Mouse (Mus musculus) neutrophil, adult 5-6 weeks (primary cell): Measurements from ENCODE around the gene Elane. TPM values are rescaled to one million over a fixed set of nuclear protein-coding genes. Genes with fewer than 3 reads are reported as not detected.

ENCODE experiments used
- ATAC-seq: fragments of 151-379, 151-347 bp; 2 replicates; pipeline ENCODE4 v1.8.0; 2017; ENCODE audit warnings: mild to moderate bottlenecking, moderate TSS enrichment; ENCODE audit not compliant: insufficient number of reproducible peaks, poor library complexity, low FRiP score, severe bottlenecking; ENCODE audit errors: extremely low read depth
- total RNA-seq: library from RNA; stranded (forward); fragments of 200-1000 nt; gene quantifications from 2 replicates; pipeline ENCODE4 v1.2.3, GENCODE M21; 2017

Gene Elane
- total RNA-seq, 1 experiment from 2014 or later = not detected

DNA sequence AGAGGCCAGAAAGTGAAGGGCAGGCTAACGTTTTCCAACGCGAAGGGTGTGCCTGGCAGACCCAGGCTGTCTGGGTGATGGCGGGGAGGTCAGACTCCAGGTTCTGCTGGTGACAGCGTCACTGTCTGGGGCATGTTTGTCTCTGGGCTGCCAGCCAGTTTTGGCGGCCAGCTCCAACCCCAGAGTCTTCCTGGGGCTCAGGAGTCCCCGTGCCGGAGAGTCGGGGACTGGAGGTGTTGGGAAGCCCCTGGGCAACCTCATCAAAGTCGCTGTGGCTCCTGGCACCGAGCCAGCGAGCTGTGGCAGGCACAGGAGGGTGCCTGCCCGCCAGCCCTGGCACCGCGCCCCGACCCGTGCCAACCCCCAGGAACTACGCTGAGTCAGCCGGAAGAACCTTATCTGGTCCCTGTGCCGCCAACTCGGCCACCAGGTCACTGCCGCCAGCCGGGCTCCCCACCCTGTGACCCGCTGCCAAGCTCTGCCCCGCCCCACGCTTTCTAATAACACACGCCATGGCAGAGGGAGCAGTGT, 50.9 kb downstream of the Elane start:
- ATAC-seq = peak; percentile 51

Other genes starting within 250 kb of the Elane start
- gene Shc2, start 248.3 kb upstream of the Elane start, total RNA-seq = not detected in 2 replicates
- gene Odf3l2, start 240.5 kb upstream of the Elane start, total RNA-seq = not detected in 2 replicates
- not detected in 2 replicates for gene Madcam1, start 221.7 kb upstream of the Elane start, total RNA-seq
- gene Tpgs1, start 216.9 kb upstream of the Elane start, total RNA-seq = 16.0 and 16.1 TPM in 2 replicates
- gene Cdc34, start 204.1 kb upstream of the Elane start, total RNA-seq = 90.5 and 95.5 TPM in 2 replicates
- 1.5 and 2.9 TPM in 2 replicates for gene Gzmm, start 197.2 kb upstream of the Elane start, total RNA-seq
- 105 and 111 TPM in 2 replicates for gene Bsg, start 181.8 kb upstream of the Elane start, total RNA-seq
- gene Hcn2, start 169.6 kb upstream of the Elane start, total RNA-seq = not detected in 2 replicates
- 21.9 and 24.6 TPM in 2 replicates for gene Polrmt, start 139.7 kb upstream of the Elane start, total RNA-seq
- gene Fgf22, start 131.2 kb upstream of the Elane start, total RNA-seq = not detected in 2 replicates
- gene Rnf126, start 119.3 kb upstream of the Elane start, total RNA-seq = 12.0 and 15.9 TPM in 2 replicates
- gene Fstl3, start 109.0 kb upstream of the Elane start, total RNA-seq = 1.0 and 2.6 TPM in 2 replicates
- gene Prss57, start 95.3 kb upstream of the Elane start, total RNA-seq = 1.1 and 1.2 TPM in 2 replicates
- 40.6 and 42.1 TPM in 2 replicates for gene Palm, start 92.7 kb upstream of the Elane start, total RNA-seq
- 1.0 and 1.4 TPM in 2 replicates for gene Misp, start 65.3 kb upstream of the Elane start, total RNA-seq
- gene Ptbp1, start 31.8 kb upstream of the Elane start, total RNA-seq = 101 and 117 TPM in 2 replicates
- gene Prtn3, start 11.8 kb upstream of the Elane start, total RNA-seq = not detected in 2 replicates
- 0.93 and 1.7 TPM in 2 replicates for gene Plppr3, start 11.6 kb upstream of the Elane start, total RNA-seq
- not detected in 2 replicates for gene Cfd, start 4.6 kb downstream of the Elane start, total RNA-seq
- gene Med16, start 22.7 kb downstream of the Elane start, total RNA-seq = 14.0 and 15.0 TPM in 2 replicates
- gene Gm26602, start 24.6 kb downstream of the Elane start, total RNA-seq = not detected in 2 replicates
- gene Kiss1r, start 30.7 kb downstream of the Elane start, total RNA-seq = 1.4 and 2.4 TPM in 2 replicates
- 147 and 149 TPM in 2 replicates for gene R3hdm4, start 35.0 kb downstream of the Elane start, total RNA-seq
- gene Arid3a, start 40.8 kb downstream of the Elane start, total RNA-seq = 58.8 and 68.0 TPM in 2 replicates
- 11.4 and 15.9 TPM in 2 replicates for gene Wdr18, start 73.9 kb downstream of the Elane start, total RNA-seq
- gene Grin3b, start 84.5 kb downstream of the Elane start, total RNA-seq = not detected in 2 replicates
- gene Tmem259, start 98.1 kb downstream of the Elane start, total RNA-seq = 80.7 and 81.4 TPM in 2 replicates
- gene Cnn2, start 102.3 kb downstream of the Elane start, total RNA-seq = 284 and 308 TPM in 2 replicates
- gene Abca7, start 110.2 kb downstream of the Elane start, total RNA-seq = 45.9 and 53.7 TPM in 2 replicates
- gene Arhgap45, start 130.4 kb downstream of the Elane start, total RNA-seq = 695 and 736 TPM in 2 replicates
- gene Polr2e, start 153.5 kb downstream of the Elane start, total RNA-seq = 47.7 and 66.4 TPM in 2 replicates
- gene Gpx4, start 160.9 kb downstream of the Elane start, total RNA-seq = 206 and 276 TPM in 2 replicates
- 232 and 238 TPM in 2 replicates for gene Sbno2, start 219.3 kb downstream of the Elane start, total RNA-seq
- gene Stk11, start 229.6 kb downstream of the Elane start, total RNA-seq = 229 and 235 TPM in 2 replicates